ENCODE assay signal across 13 mouse cellular contexts in the genomic region with DNA sequence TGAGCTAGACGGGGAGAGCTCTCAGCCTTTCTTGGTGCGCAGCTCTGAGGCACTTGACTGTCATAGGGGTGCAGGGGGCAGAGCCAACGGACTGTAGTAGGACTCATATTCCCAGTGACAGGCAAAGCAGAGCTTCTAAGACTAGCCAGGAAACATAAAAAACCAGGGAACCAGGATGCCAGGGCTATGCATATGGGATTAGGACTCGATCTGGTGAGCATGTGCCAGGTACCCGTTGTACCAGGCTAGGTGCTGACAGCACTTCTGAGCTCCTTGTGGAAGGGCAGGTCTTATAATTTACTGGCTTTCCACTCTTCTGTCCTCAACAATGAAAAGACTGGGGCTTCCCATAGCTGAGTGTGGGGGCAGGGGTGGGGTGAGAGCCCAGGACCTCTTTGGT. TPM values are rescaled to one million over a fixed set of nuclear protein-coding genes. Genes with fewer than 3 reads are reported as not detected.
DNase-seq lines count a peak whose midpoint lies in the region; ATAC-seq lines count a peak whose summit lies in the region.
"Had no signal": no experiment of that assay in that cellular context is flagged by ENCODE, and none has a peak within 500 bp of the region (broad histone marks: within the 10 kb centered on the region; RNA-seq: fewer than 3 reads in every experiment).

No protein-coding gene starts in this region.

- H3K4me2 ChIP-seq in heart, embryonic 15.5 days, result peak overlapping the region; percentile 41; the same call in 1 of the 2 replicates
- H3K4me2 ChIP-seq in lung, embryonic 15.5 days, result no peak overlapping the region
- H3K4me2 ChIP-seq in embryonic facial prominence, embryonic 15.5 days (replicated peaks), result peak overlapping the region; percentile 32
- peak overlapping the region; percentile 35; the same call in 1 of the 2 replicates for H3K4me2 ChIP-seq in limb, embryonic 15.5 days
- H3K4me2 ChIP-seq: liver, embryonic 15.5 days had no signal

- intact Hi-C loops in heart, postnatal 36 days (cut with DNase I), result no loop called here

- 0 out of 2 replicates have a peak, but pooled peaks cover 3% of the 10 kb centered on the region for H3K27me3 ChIP-seq in heart, embryonic 15.5 days
- H3K27me3 ChIP-seq in lung, embryonic 15.5 days, result no peaks in the 10 kb centered on the region
- no peaks in the 10 kb centered on the region for H3K27me3 ChIP-seq in embryonic facial prominence, embryonic 15.5 days
- H3K27me3 ChIP-seq in limb, embryonic 15.5 days, result no peaks in the 10 kb centered on the region

- H3K36me3 ChIP-seq in heart, embryonic 15.5 days, result no peaks in the 10 kb centered on the region
- no peaks in the 10 kb centered on the region for H3K36me3 ChIP-seq in lung, embryonic 15.5 days
- H3K36me3 ChIP-seq in embryonic facial prominence, embryonic 15.5 days, result no peaks in the 10 kb centered on the region
- no peaks in the 10 kb centered on the region for H3K36me3 ChIP-seq in limb, embryonic 15.5 days
- H3K36me3 ChIP-seq: liver, embryonic 15.5 days had no signal

- H3K9me3 ChIP-seq in heart, embryonic 15.5 days (replicated peaks), result no peaks in the 10 kb centered on the region
- H3K9me3 ChIP-seq in lung, embryonic 15.5 days, result no peaks in the 10 kb centered on the region
- H3K9me3 ChIP-seq in embryonic facial prominence, embryonic 15.5 days (replicated peaks), result no peaks in the 10 kb centered on the region
- no peaks in the 10 kb centered on the region for H3K9me3 ChIP-seq in limb, embryonic 15.5 days
- H3K9me3 ChIP-seq: liver, embryonic 15.5 days had no signal

- H3K4me3 ChIP-seq in heart, embryonic 15.5 days, result no peak overlapping the region
- H3K4me3 ChIP-seq in lung, embryonic 15.5 days, result no peak overlapping the region
- no peak overlapping the region for H3K4me3 ChIP-seq in embryonic facial prominence, embryonic 15.5 days (replicated peaks)
- no peak overlapping the region for H3K4me3 ChIP-seq in limb, embryonic 15.5 days
- H3K4me3 ChIP-seq: liver, embryonic 15.5 days had no signal

- no peak for ATAC-seq in heart, embryonic 15.5 days (replicated peaks; ENCODE audit: insufficient number of reproducible peaks, insufficient read depth, low FRiP score, low read depth)
- ATAC-seq in lung, embryonic 15.5 days (ENCODE audit: borderline replicate concordance, extremely low read depth, low FRiP score, low TSS enrichment), result no peak
- no peak for ATAC-seq in embryonic facial prominence, embryonic 15.5 days (ENCODE audit: insufficient number of reproducible peaks, low FRiP score, low TSS enrichment, low read depth)
- ATAC-seq in limb, embryonic 15.5 days (ENCODE audit: insufficient number of reproducible peaks, low FRiP score, low TSS enrichment, low read depth), result no peak
- no peak for ATAC-seq in erythroblast, adult 5-6 weeks (replicated peaks; ENCODE audit: low FRiP score, poor library complexity, severe bottlenecking)
- ATAC-seq: midbrain, embryonic 16.5 days had no signal

- DNase-seq in heart, postnatal 36 days, result no peak
- no peak for DNase-seq in lung, postnatal 4 days
- DNase-seq in T-cell, adult 2 months (ENCODE audit: low spot score), result no peak
- DNase-seq: embryo, embryonic 11 days; spleen, adult 18-20 months; thymus, postnatal 25 days had no signal

- H3K27ac ChIP-seq in heart, embryonic 15.5 days, result peak overlapping the region; percentile 89
- H3K27ac ChIP-seq in lung, embryonic 15.5 days, result peak overlapping the region; percentile 90
- peak overlapping the region; percentile 96 for H3K27ac ChIP-seq in embryonic facial prominence, embryonic 15.5 days (replicated peaks)
- H3K27ac ChIP-seq in limb, embryonic 15.5 days, result peak overlapping the region; percentile 93
- H3K27ac ChIP-seq: liver, embryonic 15.5 days had no signal

- peaks cover 46% of the 10 kb centered on the region for H3K4me1 ChIP-seq in heart, embryonic 15.5 days (replicated peaks)
- peaks cover 42% of the 10 kb centered on the region for H3K4me1 ChIP-seq in lung, embryonic 15.5 days
- peaks cover 62% of the 10 kb centered on the region for H3K4me1 ChIP-seq in embryonic facial prominence, embryonic 15.5 days
- H3K4me1 ChIP-seq in limb, embryonic 15.5 days, result peaks cover 57% of the 10 kb centered on the region

- 58% methylated on average over 5 of the region's 5 CpGs for WGBS in heart, embryonic 15.5 days
- WGBS in lung, embryonic 15.5 days, result 60% methylated on average over 5 of the region's 5 CpGs
- WGBS in embryonic facial prominence, embryonic 15.5 days, result 38% methylated on average over 5 of the region's 5 CpGs
- 42% methylated on average over 5 of the region's 5 CpGs for WGBS in limb, embryonic 15.5 days

- H3K9ac ChIP-seq in heart, embryonic 15.5 days, result 0 out of 2 replicates have a peak overlapping the region, but pooled peaks have one; percentile 15
- H3K9ac ChIP-seq in lung, embryonic 15.5 days, result no peak overlapping the region
- no peak overlapping the region for H3K9ac ChIP-seq in embryonic facial prominence, embryonic 15.5 days
- no peak overlapping the region for H3K9ac ChIP-seq in limb, embryonic 15.5 days
- H3K9ac ChIP-seq: liver, embryonic 15.5 days had no signal

RNA-seq across cellular contexts. Expression of gene Notch1, which starts 7.8 kb away (rescaled TPM):
- polyA plus RNA-seq in heart, embryonic 15.5 days (2015; fragmentation: Nextera tagmentation; extraction: Ambion mirVana), result 10.8 and 24.2 TPM in 2 replicates
- total RNA-seq in heart, postnatal 36 days (2021), result 10 to 100 TPM; 29.5 to 34.0 TPM
- 22.1 and 23.9 TPM in 2 replicates for polyA plus RNA-seq in lung, embryonic 15.5 days (2015; fragmentation: Nextera tagmentation; extraction: Ambion mirVana)
- 26.0 and 30.3 TPM in 2 replicates for polyA plus RNA-seq in embryonic facial prominence, embryonic 15.5 days (2015; fragmentation: Nextera tagmentation; extraction: Ambion mirVana)
- polyA plus RNA-seq in limb, embryonic 15.5 days (2015; fragmentation: Nextera tagmentation; extraction: Ambion mirVana), result 23.1 and 24.3 TPM in 2 replicates
- 7.3 and 10.0 TPM in 2 replicates for total RNA-seq in erythroblast, adult 5-6 weeks (2015; ENCODE audit: low replicate concordance)
- total RNA-seq in erythroblast, adult 5-6 weeks (2017; ENCODE audit: low replicate concordance), result 3.3 and 4.6 TPM in 2 replicates
